Mouse (Mus musculus): Measurements from ENCODE around the gene Calb2. TPM values are rescaled to one million over a fixed set of nuclear protein-coding genes. Genes with fewer than 3 reads are reported as not detected.

Gene Calb2
- polyA plus RNA-seq, 1 experiment from 2014 or later: 0.21 TPM

DNA sequence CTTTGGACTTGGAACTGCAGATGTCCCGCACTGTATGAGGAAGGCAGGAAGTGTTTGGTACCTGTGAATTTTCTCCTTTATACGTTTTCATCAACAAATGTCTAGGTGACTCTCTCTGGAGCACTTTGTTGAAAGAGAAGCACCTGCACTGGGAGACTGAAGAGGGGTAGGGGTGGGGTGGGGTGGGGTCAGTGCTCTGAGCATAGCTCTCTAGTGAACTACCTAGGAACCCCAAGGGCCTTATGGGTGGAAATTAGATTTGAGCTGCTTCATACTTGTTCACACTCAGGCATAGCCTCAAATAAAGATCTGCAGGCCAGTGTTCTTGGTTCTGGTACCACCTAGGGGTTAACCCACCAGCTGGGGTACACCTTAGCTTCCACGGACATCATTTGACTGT is 65.4 kb downstream of the Calb2 start, which contains the start of gene Gm17720:
Gene Gm17720, minus strand, starts transcription at position 101 of the 400 bp plus-strand sequence.
- no peaks in the 10 kb centered on the region for H3K27me3 ChIP-seq
- 90% methylated on average over 3 of the region's 3 CpGs for WGBS
- no peak within 1 kb of the TSS for H3K27ac ChIP-seq
- no peaks in the 10 kb centered on the region for H3K9me3 ChIP-seq (replicated peaks)
- ATAC-seq (replicated peaks; ENCODE audit: low FRiP score): no peak
- no peak within 1 kb of the TSS for H3K9ac ChIP-seq
- H3K4me3 ChIP-seq (replicated peaks): no peak within 1 kb of the TSS
- no peak within 1 kb of the TSS for H3K4me2 ChIP-seq
- no peaks in the 10 kb centered on the region for H3K4me1 ChIP-seq
- no peaks in the 10 kb centered on the region for H3K36me3 ChIP-seq

DNA sequence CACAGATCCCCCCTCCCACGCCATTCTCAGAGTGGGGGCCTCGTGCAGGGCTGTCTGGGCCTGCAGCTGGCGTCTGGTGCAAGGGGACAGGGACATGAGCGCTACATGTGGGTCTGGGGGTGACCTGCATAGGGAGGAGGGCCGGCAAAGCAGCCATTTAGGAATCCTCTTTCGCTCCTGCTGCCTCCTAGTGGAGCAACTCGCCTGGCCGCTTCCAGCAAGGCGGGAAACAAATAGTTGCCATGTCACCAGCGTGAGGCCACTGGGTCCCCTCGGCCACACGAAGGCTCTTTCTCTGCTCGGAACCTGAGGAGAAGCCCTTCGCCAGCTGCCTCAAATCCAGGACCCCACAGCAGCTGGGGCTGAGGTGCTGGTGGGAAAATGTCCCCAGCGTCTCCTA is 66.3 kb downstream of the Calb2 start:
- WGBS: 89% methylated on average over 15 of the region's 15 CpGs
- ATAC-seq (replicated peaks; ENCODE audit: low FRiP score): no peak
- H3K27ac ChIP-seq: no peak overlapping the region
- no peaks in the 10 kb centered on the region for H3K27me3 ChIP-seq
- H3K9me3 ChIP-seq (replicated peaks): no peaks in the 10 kb centered on the region
- no peaks in the 10 kb centered on the region for H3K4me1 ChIP-seq
- H3K9ac ChIP-seq: no peak overlapping the region
- no peaks in the 10 kb centered on the region for H3K36me3 ChIP-seq
- no peak overlapping the region for H3K4me3 ChIP-seq (replicated peaks)
- no peak overlapping the region for H3K4me2 ChIP-seq

DNA sequence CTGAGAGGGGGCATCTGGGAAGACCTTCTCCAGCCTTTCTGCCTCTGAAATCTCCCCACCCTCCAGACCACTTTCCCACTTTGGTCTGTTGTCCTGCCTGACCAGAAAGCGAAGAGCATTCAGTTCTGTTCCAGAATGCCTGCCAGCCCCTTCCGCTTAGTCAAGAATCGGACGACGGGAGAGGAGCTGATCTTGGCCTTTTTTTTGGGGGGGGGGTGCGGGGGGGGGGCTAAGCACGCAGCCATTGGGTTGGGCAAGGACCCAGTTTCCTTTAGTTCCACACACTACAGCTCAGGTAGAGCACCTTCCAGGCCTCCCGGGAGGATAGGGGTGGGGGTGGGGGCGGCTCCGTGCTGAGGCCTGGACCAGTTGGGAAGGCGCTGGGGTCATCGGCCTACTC is 67.1 kb downstream of the Calb2 start, which contains the start of gene Gm21964:
Gene Gm21964, plus strand, starts transcription at position 301 of the 400 bp plus-strand sequence.
- H3K9ac ChIP-seq: no peak within 1 kb of the TSS
- H3K36me3 ChIP-seq: no peaks in the 10 kb centered on the region
- no peaks in the 10 kb centered on the region for H3K9me3 ChIP-seq (replicated peaks)
- no peak within 1 kb of the TSS for H3K4me2 ChIP-seq
- no peak for ATAC-seq (replicated peaks; ENCODE audit: low FRiP score)
- H3K4me1 ChIP-seq: no peaks in the 10 kb centered on the region
- H3K4me3 ChIP-seq (replicated peaks): no peak within 1 kb of the TSS
- H3K27me3 ChIP-seq: no peaks in the 10 kb centered on the region
- no peak within 1 kb of the TSS for H3K27ac ChIP-seq
- WGBS: 86% methylated on average over 12 of the region's 12 CpGs

DNA sequence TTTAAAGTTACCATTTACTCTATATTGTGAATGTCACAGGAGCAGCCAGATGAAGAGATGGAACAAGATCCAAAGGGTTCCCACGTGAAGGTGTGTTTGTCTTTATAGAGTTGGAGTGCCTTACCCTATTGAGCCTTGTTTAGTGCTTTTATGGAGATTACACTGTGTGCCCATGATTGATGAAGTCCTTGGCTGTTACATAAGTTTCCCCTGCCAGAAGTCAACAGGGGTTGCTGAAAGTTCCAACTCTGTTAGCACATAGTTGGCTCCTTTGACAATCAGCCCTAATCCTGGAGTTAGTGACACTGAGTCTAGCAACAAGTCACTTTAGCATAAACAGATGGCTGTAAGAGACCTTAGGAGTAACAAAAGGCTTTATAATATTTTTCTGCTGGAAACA is 76.1 kb downstream of the Calb2 start:
- no peak for ATAC-seq (replicated peaks; ENCODE audit: low FRiP score)
- H3K27me3 ChIP-seq: no peaks in the 10 kb centered on the region

More for the DNA sequence above, 76.1 kb downstream of the Calb2 start:
- Histone ChIP-seq H3K4me3 (replicated peaks) (no peak overlapping the region), H3K9me3 (replicated peaks) (peaks cover 6% of the 10 kb centered on the region), H3K4me2 (no peak overlapping the region), H3K9ac (no peak overlapping the region), H3K27ac (no peak overlapping the region), H3K36me3 (peaks cover 30% of the 10 kb centered on the region), H3K4me1 (no peaks in the 10 kb centered on the region)
- 49% methylated on average over 1 of the region's 1 CpGs for WGBS

Other genes with a start within 250 kb of the Calb2 start
- gene Marveld3, start 206.0 kb downstream of the Calb2 start, polyA plus RNA-seq (2015; fragmentation: Nextera tagmentation; extraction: Ambion mirVana): 3.1 and 3.7 TPM in 2 replicates
- gene Tat, start 177.8 kb downstream of the Calb2 start, polyA plus RNA-seq (2015; fragmentation: Nextera tagmentation; extraction: Ambion mirVana): not detected in 2 replicates
- 0.16 and 0.30 TPM in 2 replicates for gene Chst4, start 128.5 kb downstream of the Calb2 start, polyA plus RNA-seq (2015; fragmentation: Nextera tagmentation; extraction: Ambion mirVana)
- gene Zfp612, start 88.5 kb downstream of the Calb2 start, polyA plus RNA-seq (2015; fragmentation: Nextera tagmentation; extraction: Ambion mirVana): 7.5 and 8.1 TPM in 2 replicates
- gene Gm21964, start 67.0 kb downstream of the Calb2 start, polyA plus RNA-seq (2015; fragmentation: Nextera tagmentation; extraction: Ambion mirVana): not detected in 2 replicates
- gene Gm17720, start 65.5 kb downstream of the Calb2 start, polyA plus RNA-seq (2015; fragmentation: Nextera tagmentation; extraction: Ambion mirVana): not detected in 2 replicates
- gene Cmtr2, start 47.5 kb upstream of the Calb2 start, polyA plus RNA-seq (2015; fragmentation: Nextera tagmentation; extraction: Ambion mirVana): 9.5 and 10.1 TPM in 2 replicates
- 0.04 and 0.05 TPM in 2 replicates for gene Hydin, start 98.8 kb upstream of the Calb2 start, polyA plus RNA-seq (2015; fragmentation: Nextera tagmentation; extraction: Ambion mirVana)

Data from kidney, embryonic 15.5 days (tissue).